Mouse (Mus musculus) left cerebral cortex, adult 9 months (tissue): ENCODE results near the gene Spaca9.

Experiments
- DNase-seq, 2 experiments: peaks; one replicate each; pipeline ENCODE4 v3.0.0; 2022; ENCODE audit warnings: low spot score in 2 of 2

The Spaca9 gene

DNA sequence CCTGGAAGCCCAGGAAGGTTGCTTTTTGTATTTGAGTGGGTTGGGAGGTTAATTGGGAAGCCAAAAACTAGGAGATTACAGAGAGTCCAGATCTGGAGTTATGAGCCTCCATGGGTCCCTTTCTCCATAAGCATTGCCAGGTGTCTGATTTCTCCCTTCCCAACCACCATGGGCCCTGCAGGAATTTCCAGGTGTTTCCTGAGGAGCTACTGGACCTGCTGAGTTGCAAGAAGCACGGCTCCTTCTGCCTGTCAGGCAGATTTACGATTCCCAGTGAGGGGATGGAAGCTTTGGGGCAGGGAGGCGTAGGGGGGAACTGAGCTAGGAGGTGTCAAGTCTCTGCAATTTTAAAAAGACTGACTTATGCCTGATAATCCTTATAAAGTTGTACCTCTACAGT lies 33.7 kb downstream of the Spaca9 start:
- no peak for DNase-seq

GRCm38 (mm10) chr2:28662891-28663290 lies 36.6 kb downstream of the Spaca9 start:
- DNase-seq, result no peak

DNA sequence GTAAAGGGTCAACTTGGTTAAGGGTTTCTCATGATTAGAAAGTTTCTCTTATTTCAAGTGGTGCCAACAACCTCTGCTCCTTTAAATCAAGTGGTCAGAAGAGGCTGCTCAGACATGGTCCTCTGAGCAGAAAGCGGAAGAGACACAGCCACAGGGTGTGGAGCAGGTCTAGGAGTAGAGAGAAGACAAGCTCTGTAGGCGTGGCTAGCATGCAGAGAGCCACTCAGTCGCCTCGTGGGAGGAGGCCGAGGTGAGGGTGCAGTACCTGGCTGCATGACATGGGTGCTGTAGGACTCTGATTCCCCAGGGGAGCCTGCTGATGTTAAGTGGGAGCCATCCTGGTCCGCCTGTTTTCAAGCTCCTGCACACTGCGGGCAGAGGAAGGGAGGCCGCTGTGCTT lies 43.3 kb downstream of the Spaca9 start:
- no peak for DNase-seq

DNA sequence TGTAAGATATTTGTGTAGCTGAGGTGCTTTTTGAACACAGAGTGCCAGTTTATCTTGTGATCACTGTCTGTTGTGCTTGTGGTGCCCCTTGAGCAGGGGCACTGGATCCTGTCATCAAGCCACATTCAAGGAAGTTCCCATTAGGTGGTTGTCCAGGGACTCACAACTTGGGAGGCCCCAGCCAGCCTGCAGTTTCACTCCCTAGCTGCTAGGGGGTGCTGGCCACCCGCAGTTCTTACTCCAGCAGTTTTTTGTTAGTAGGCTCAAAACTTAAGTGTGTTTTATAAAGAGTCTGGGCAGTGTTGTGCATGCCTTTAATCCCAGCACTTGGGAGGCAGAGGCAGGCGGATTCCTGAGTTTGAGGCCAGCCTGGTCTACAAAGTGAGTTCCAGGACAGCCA lies 45.2 kb downstream of the Spaca9 start:
- no peak for DNase-seq

- peak in 1 of 2 experiments; percentile 46 for DNase-seq
Measured at GRCm38 (mm10) chr2:28653351-28653750, 46.2 kb downstream of the Spaca9 start.

DNA sequence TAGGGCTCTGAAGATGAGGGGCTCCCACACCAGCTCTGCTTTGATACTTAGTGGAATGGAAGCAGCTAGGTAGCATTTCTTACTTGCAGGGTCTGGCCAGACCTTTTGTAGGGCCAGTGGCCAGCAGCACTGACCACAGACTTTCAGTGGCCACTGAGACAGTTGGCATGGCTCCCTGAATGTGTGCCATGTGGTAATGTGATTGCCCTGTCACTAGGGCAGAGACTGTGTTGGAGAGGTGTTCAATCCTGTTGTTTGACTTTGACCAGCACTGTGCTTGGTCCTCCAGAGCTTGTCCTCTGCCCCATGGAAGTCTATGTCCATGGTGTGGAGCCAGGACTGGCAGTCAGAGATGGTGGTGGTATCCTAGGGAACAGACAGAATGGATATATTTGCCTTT lies 49.0 kb downstream of the Spaca9 start:
- DNase-seq, result no peak

GRCm38 (mm10) chr2:28643081-28643480 lies 56.4 kb downstream of the Spaca9 start:
- DNase-seq, result no peak
